Mouse (Mus musculus) layer of hippocampus, adult 11-12 months (tissue): ENCODE results near the gene Mmp11.
"Not testable (repeated sequence)": the region's sequence is repeated elsewhere in the genome, so short reads cannot be mapped to it uniquely, and the experiment has no call there.

Experiments used
- DNase-seq: peaks from one replicate; pipeline ENCODE4 v3.0.0; 2022; ENCODE audit warnings: low spot score

The Mmp11 gene

DNA sequence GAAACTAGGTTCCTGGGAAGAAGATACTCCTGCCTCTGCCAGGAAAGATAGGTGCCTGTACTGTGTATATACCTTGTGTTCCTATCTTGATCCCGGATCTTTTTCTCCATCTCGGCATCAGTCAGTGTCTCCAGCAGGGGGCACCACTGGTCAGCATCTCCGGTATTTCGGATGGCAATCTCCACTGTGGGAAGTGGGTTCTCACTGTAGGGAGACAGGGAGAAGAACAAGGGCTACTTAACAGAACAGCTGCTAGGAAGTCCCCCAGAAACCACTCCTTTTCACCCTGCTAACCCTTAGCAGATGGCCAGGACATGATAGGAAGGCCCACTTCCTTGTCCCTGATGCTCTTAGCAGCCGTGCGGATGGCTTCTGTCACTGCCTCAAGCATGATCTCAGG, 38.9 kb downstream of the Mmp11 start:
- peak; percentile 77 for DNase-seq

DNA sequence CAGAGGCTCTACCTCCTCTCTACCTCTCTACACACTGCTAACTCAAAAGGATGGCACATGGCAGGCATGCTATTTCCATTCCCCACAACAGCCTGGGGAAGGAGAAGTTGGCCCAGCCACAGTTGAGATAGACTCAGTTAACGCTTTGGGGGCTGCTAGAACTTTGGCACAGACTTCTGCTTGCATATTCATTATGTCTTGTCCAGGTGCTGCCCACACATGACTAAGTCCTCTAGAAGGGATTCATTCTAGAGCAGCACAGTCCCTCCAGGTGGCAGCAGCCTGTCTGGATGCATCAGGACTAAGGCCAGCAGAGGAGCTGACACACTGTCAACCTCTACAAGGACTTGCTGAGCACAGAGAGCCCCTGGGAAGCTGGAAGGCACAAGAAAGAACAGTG, 40.1 kb downstream of the Mmp11 start:
- DNase-seq = peak; percentile 39

DNA sequence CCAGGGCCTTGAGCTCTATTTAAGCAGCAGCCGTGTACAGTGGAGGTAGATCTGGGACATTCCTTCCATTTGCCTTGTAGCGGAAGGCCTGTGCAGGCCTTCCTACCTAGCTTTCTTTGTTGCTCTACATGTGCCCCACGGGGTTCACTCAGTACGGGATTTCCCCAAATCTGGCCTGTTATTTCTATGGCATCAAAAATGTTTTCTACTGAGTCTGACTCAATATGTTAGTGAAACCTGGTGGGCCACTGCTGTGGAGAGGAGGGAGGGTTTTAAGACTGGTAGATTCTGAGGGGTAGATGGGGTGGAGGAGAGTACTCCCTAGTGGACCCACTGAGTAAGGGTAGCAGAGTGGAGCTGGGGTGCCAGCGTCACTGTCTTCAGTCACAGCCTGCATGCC, 40.6 kb downstream of the Mmp11 start:
- no peak for DNase-seq

DNA sequence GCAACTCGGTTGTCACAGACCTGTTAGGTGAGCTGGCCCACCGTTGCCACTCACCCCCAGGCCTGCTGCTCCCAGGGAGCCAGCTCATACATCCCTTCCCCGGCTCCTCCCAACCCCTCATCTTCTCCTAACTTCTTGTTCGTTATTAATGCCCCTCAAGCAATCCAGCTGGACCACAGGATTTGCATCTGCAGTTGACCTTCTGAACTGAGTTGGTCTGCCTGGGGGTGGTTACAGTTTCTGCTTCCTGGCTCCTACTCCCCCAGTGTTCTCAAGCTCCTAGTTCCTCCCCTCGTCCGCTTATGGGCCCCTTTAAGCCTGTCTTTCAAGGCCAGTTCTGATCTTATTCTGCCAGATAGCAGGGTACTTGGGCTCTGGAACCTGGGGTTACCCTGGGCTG, 41.7 kb downstream of the Mmp11 start:
- no peak for DNase-seq

DNA sequence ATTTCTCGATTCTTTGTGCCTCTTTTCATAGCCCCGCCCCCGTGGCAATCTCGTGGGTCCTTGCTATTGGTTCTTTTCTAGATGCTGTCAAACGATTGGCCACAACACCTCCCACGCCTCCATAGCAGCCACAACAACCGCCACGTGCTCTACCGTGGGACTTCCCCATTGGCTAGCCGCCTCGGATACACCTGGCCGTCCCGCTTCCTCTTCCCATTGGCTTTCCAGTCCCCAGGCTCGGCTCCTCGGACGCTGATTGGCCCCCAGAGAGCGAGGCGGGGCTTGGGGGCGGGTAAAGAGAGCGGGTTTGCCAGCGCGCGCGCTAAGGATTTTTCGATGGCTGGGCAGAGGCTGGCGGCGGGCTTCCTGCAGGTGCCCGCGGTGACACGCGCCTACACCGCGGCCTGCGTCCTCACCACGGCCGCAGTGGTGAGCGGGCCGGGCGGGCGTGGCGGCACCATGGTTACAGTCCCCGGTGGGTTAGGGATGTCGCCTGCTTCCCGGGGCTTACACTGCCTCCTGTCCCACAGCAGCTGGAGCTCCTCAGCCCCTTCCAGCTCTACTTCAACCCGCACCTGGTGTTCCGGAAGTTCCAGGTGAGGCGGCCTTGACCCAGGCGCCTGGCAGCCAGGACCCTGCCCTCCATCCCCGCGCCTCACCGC, 43.1 kb downstream of the Mmp11 start, which contains the start of gene Derl3:
Gene Derl3 (plus strand): TSS at position 325 of the 662 bp plus-strand sequence.
- peak; percentile 98 for DNase-seq

DNA sequence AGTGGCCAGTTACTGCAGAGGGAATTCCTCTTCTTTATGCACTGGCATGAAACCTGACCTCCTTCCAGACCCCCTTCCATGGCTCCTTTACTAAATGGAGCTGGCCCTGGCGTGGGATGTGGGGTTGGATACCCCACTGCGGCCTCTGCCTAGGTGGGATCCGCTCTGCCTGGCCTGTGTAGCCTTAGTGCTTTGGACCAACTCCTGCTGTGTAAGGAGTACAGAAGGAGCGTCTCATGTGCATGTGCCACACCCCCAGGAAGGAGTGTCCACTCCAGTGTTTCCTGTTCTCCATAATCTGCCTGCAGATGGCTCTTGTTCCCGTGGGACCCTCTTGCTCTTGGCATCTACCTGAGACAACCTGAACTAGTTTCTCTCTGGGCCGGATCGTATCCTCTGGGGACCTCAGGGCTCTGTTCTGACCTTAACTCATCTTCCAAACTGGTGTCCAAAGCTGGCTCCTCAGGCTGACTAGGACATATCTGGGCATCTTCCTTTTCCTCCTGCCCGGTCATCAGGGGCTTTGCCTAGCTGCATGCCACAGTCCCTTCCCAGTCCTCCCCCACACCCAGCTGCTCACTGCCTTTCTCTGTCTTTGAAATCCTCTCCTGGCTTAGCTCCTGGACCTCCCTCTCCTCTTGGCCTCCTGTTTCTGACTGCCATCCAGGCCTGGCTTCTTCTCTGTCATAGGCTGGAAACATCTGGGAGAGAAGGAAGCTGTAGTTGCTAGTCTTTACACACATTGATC, 46.7 kb downstream of the Mmp11 start:
- DNase-seq = no peak

DNA sequence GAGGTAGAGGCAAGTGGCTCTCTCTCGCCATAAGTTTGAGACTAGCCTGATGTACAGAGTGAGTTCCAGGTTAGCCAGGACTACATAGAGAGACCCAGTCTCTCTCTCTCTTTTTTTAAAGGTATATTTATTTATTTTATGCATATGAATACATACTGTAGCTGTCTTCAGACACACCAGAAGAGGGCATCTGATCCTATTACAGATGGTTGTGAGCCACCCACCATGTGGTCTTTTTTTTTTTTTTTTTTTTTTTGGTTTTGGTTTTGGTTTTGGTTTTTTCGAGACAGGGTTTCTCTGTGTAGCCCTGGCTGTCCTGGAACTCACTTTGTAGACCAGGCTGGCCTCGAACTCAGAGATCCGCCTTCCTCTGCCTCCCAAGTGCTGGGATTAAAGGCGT, 48.8 kb downstream of the Mmp11 start:
- not testable (repeated sequence) for DNase-seq

DNA sequence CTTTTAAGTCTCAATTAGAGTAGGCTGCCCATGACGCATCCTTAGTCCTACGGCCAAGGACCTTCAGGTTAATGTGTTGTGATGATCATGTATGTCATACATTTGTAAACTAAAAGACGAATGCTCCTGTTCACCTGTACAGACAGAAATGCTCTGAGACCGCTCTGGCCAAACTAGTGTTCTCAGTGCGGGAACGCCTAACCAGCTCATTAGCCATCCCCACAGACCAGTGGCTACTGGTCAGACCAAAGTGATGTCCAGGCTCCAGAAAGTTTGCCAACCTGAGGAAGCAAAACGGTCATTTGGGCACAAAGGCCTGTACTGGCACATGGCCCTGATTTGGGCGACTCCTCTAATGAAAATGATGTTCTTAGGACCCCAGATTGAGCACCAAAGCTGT, 51.6 kb downstream of the Mmp11 start:
- DNase-seq = no peak

DNA sequence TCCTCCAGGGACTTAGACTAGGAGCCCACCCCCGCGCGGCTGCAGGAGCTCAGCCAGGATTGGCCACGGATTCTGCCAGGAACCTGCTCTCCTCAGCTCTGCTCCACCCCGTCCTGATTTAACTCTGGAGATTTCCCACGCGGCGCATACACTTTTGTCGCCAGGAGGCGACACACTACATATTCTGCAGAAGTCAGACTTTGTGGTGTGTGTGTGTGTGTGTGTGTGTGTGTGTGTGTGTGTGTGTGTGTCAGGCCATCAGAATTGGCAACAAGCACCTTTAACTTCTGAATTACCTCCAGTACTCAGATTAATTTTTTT, 53.1 kb downstream of the Mmp11 start:
- peak; percentile 84 for DNase-seq

DNA sequence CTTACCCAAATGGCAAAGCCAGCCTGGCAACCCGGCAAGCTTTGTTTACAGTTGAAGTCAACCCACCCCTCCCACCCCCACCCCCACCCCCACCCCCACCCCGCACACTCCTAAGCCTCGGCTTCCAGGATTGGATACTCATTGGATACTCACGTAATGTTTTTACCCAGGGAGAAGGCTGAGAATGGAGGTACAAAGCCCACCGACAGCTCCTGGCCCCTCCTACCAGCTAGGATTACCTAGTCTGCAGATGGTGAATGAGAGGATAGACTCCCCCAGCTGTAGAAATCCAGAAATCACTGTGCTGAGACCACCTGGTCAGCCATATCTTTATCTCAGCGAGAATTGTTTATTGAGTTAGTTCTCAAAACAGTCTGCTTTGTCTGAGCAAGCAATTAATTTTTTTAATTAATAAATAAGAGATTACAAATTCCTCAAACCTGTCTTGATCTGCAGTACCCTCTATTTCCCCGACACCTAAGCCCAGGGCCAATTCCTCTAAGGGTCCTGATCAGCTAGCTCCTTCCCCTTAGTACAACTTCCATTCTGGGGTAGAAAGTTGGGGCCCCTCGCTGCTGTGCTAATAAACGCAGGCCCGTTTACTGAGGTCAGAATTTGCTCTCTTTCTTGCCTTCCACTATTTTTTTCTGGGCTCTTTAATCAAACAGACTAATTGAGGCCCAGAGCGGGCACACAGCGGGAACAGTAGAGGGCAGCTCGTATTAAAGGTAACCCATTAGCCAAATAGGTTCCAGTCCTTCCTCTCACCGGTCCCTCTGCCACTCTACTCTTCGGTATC, 53.7 kb downstream of the Mmp11 start:
- no peak for DNase-seq

DNA sequence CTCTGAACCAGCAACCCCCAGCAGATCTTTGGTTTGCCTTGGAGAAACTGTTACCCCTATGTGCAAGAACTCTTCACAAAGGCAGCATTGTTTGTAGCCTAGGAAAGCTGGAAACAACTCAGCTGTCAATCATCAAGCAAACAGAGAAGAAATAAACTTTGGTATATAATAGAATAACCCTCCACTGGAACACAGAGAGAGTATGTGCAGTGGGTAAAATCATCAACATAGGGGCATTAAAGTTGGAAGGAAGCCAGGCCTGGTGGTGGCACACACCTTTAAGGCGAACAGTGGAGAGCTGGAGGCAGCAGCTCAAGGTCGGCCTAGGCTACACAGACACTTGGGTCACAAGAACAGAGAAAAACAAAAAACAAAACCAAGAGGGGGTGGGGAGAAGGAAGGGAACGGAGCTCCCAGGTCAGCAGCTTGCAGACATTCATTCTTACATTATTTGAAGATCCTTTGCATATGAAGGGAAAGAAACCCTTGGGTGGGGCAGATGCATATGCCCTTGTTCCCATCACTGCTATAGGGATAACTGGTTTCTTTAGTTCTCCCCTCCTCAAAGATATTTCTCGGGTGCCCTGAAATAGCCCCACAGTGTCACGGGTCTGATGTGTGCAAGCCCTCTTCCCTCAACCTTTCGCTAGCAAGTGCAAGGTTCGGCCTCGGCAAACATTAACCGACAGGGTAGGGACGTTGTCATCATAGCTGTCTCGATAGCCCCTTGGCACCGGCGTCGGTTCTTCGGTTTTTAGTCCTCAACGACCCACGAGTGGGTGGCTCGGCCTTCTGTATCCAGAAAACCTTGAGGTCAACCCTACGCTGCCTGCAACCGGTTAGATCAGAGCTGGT, 54.5 kb downstream of the Mmp11 start:
- DNase-seq = no peak

DNA sequence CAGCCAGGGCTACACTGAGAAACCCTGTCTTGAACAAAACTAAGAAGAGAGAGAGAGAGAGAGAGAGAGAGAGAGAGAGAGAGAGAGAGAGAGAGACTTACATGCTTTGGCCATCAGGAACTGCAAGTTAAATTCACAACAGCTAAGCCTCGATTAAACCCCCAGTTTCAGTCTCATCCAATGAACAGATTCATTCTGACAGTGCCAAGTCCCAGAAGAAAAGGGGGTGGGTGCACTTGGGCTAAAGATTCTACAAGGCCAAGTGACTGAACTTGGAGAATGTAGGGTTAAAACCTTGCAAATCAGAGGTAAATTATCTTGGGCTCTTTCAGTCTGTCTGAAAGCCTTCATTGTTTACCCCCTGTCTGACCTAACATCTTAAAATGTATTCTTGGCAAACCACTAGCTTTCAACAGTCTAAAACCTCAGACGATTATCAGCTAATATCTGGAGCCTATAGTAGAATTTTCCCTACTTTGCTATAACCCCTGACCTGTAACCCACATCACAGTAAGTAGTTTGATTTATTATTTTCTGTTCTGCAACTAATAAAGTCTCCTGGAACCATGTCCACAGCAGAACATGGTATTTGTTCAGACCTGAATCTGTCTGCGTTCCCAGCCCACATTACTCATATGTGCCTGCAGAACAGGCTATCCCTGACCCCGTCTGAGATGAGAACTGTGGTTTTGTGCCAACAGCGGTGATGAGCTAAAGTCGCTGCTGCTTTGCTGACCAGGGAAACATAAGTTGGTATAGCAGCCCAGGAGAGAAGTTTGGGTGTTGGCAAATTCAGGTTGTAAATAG, 55.3 kb downstream of the Mmp11 start:
- DNase-seq = no peak

DNA sequence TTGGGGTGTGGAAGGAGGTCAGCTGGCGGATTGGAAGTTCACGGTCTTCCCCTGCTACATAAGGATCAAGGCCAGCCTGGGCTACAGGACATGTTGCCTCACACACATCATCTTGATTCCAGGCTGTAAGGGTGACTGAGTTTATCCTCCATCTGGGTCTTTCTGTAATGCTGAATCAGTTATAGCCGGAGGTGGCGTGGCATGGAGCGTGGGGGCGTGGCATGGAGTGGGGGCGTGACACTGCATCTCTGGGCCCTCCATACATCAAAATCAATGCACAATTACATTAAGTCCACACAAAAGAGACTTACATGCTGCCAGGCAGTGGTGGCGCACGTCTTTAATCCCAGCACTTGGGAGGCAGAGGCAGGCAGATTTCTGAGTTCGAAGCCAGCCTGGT, 55.9 kb downstream of the Mmp11 start:
- no peak for DNase-seq

DNA sequence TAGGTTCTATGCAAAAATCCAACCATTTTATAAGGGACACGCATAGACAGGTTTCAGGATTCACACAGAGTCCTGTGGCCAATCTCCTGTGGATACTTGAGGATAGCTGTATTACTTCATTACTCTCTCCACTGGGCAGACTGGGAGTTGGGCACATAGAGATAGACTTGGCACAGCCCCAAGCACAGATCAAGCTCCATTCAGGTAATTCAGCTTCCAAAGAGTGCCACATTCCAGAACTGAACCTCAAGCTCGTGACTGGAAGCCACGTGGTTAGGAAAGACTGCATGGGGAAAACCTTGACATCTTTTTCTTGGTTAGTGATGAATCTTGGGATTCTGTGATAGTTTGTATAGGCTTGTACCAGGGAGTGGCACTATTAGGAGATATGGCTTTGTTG, 57.5 kb downstream of the Mmp11 start:
- DNase-seq = no peak

DNA sequence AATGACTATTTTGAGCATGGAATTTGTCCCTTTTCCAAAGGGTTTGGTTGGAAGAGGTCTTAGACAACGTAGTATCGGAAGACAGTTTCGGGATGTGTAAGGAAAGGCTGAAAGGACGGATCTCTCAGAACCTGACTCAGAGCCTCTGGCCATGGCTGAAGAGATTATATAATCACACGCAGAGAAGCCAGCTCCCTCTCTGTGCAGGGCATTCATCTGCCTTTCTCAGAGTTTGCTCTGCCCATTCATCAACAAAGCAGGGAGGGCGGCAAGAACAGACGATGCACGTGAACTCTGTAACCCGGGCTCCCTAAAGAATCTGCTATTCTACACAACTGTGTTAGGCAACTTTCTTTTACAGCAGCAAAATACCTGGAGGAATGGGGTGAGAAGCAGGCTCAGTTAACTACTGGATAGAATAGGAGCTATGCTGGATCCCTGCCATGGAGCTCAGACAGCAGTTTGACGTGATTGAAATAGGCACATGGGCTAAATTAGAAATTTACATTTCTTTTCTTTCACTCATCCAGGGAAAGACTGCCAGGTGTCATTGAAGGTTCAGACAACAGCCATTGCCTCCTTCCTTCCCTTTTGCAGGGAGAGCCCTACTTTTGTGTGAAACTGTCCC, 62.6 kb downstream of the Mmp11 start:
- DNase-seq = no peak
